Mouse (Mus musculus) embryonic fibroblast, embryonic 13.5 days (primary cell): ENCODE measurements at regions not wholly inside any gene's neighbourhood (a gene's known extent, or its start where the extent isn't known, plus 50 kb on each side); places are given as distances from the start of the nearest gene placed in this dataset.

ENCODE experiments used
- CTCF ChIP-seq: IDR thresholded peaks from 2 replicates; pipeline ENCODE4 v1.5.1; 2011; ENCODE audit warnings: mild to moderate bottlenecking, control low read depth, low read length, moderate library complexity, borderline replicate concordance; ENCODE audit not compliant: insufficient read depth
- POLR2A ChIP-seq: IDR thresholded peaks from 2 replicates; pipeline ENCODE4 v1.6.1; 2011; ENCODE audit warnings: low read depth, mild to moderate bottlenecking, control low read depth, low read length, moderate library complexity

- TF ChIP-seq CTCF (no peak), POLR2A (no peak)
Observed at GRCm38 (mm10) chr8:53938392-53938791, 139.0 kb upstream of the Vegfc start.
